In the genomic region with DNA sequence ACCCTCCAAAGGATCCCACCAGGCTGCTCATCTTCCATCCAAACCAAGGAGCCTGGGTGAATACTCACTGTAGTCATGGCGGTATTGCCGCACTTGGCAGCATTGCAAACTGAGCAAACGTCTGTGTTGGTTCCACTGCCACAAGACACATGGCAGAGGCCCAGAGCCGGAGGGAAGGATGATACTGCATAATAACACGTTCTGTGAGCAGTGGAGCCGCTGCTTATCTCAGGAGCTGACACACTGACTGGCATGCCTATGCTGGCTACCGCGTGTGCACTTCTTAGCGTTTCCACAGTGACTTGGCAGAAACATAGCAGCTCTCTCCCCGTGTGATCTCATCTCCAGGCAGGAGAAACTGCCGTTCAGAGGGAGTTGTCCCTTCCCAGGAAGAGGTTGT, we compare ENCODE assay signal across 8 mouse cellular contexts.
DNase-seq lines count a peak whose midpoint lies in the region; ATAC-seq and TF ChIP-seq lines count a peak whose summit lies in the region.

No protein-coding gene starts in this region.

- 0 out of 2 replicates have a peak, but pooled peaks cover 6% of the 10 kb centered on the region for H3K4me1 ChIP-seq in hindbrain, postnatal 0 days (ENCODE audit: insufficient read depth, low read length)

- peak overlapping the region; percentile 14 for H3K4me2 ChIP-seq in hindbrain, postnatal 0 days (ENCODE audit: low read depth, low read length)

- peak; percentile 82 for ATAC-seq in hindbrain, postnatal 0 days

- H3K9me3 ChIP-seq in hindbrain, postnatal 0 days (ENCODE audit: low read length) = no peaks in the 10 kb centered on the region

- no peaks in the 10 kb centered on the region for H3K27me3 ChIP-seq in hindbrain, postnatal 0 days (ENCODE audit: insufficient read depth, low read length)

- peak; percentile 63 to 70 for DNase-seq in left cerebral cortex, adult 18-20 months (ENCODE audit: low spot score in 2 of 2)
- DNase-seq in left cerebral cortex, adult 11 months (ENCODE audit: low spot score) = no peak
- DNase-seq in frontal cortex, postnatal 14 days (ENCODE audit: low spot score in 2 of 2) = peak; percentile 66 to 74
- DNase-seq in hindbrain, postnatal 0 days (ENCODE audit: low spot score) = peak; percentile 78
- peak; percentile 46 for DNase-seq in lung, postnatal 36 days
- DNase-seq in ovary, postnatal 36 days (ENCODE audit: low spot score) = no peak
- no peak for DNase-seq in embryo, embryonic 11 days
- no peak for DNase-seq in spleen, adult 18-20 months

- no peaks in the 10 kb centered on the region for H3K36me3 ChIP-seq in hindbrain, postnatal 0 days (ENCODE audit: insufficient read depth, low read length)

- no peak overlapping the region for H3K4me3 ChIP-seq in hindbrain, postnatal 0 days (ENCODE audit: low read length)

- WGBS in hindbrain, postnatal 0 days = 29% methylated on average over 11 of the region's 11 CpGs

- no peak overlapping the region for H3K27ac ChIP-seq in hindbrain, postnatal 0 days

- TF ChIP-seq CTCF in hindbrain, postnatal 0 days (IDR thresholded peaks at IDR 0.05; ENCODE audit: low read depth) = no peak

- no peak overlapping the region for H3K9ac ChIP-seq in hindbrain, postnatal 0 days (replicated peaks; ENCODE audit: low read length)

Comparison
In these comparisons a context has a peak if more than half of its experiments do, and no peak if none do; other contexts are left out.
1. DNase-seq: peak in left cerebral cortex, adult 18-20 months (2 of 2), frontal cortex, postnatal 14 days (2 of 2), hindbrain, postnatal 0 days (single experiment) and lung, postnatal 36 days (single experiment); none in left cerebral cortex, adult 11 months (single experiment), ovary, postnatal 36 days (single experiment), embryo, embryonic 11 days (single experiment) and spleen, adult 18-20 months (0 of 2).